Mouse (Mus musculus) midbrain, embryonic 12.5 days (tissue): Measurements from ENCODE around the gene Ccdc14. TPM values are rescaled to one million over a fixed set of nuclear protein-coding genes. Genes with fewer than 3 reads are reported as not detected.
A peak's percentile ranks its signal among the peaks of the same experiment; 100 is the strongest.
"Not testable (repeated sequence)": the region's sequence is repeated elsewhere in the genome, so short reads cannot be mapped to it uniquely, and the experiment has no call there.

Experiments
- ATAC-seq: fragments of 200-750 bp; cut with Nextera tagmentation; 2 replicates; pipeline ENCODE4 v1.8.0; 2017; ENCODE audit warnings: low read depth, moderate TSS enrichment, moderate library complexity; ENCODE audit not compliant: low FRiP score
- H3K27ac ChIP-seq: fragments of 300-500 bp; sonication (generic); replicated peaks from 2 replicates; pipeline ENCODE4 v1.5.1; 2016; ENCODE audit warnings: mild to moderate bottlenecking
- H3K27me3 ChIP-seq: fragments of 300-500 bp; sonication (generic); 2 replicates; pipeline ENCODE4 v1.6.1; 2016; ENCODE audit warnings: mild to moderate bottlenecking
- H3K36me3 ChIP-seq: fragments of 300-500 bp; sonication (generic); 2 replicates; pipeline ENCODE4 v1.6.1; 2016
- H3K4me1 ChIP-seq: fragments of 300-500 bp; sonication (generic); 2 replicates; pipeline ENCODE4 v1.6.1; 2016
- H3K4me2 ChIP-seq: fragments of 300-500 bp; sonication (generic); replicated peaks from 2 replicates; pipeline ENCODE4 v1.6.1; 2016; ENCODE audit warnings: mild to moderate bottlenecking, moderate library complexity
- H3K4me3 ChIP-seq: fragments of 300-500 bp; sonication (generic); 2 replicates; pipeline ENCODE4 v1.5.1; 2016; ENCODE audit warnings: mild to moderate bottlenecking
- H3K9ac ChIP-seq: fragments of 300-500 bp; sonication (generic); replicated peaks from 2 replicates; pipeline ENCODE4 v1.6.1; 2016; ENCODE audit warnings: mild to moderate bottlenecking, moderate library complexity
- H3K9me3 ChIP-seq: fragments of 300-500 bp; sonication (generic); 2 replicates; pipeline ENCODE4 v1.6.1; 2016; ENCODE audit warnings: mild to moderate bottlenecking
- WGBS: fragments of 180-500 bp; shearing (Covaris S2); methylation state at CpG from one replicate; pipeline ENCODE4 v1.1.7; 2016; 5-methylcytosine and 5-hydroxymethylcytosine counted together
- polyA plus RNA-seq: library from polyadenylated mRNA; unstranded; fragments of >200 nt; fragmentation: Nextera tagmentation; extraction: Ambion mirVana; gene quantifications from 2 replicates; pipeline ENCODE4 v1.2.1, GENCODE M21; 2016

Gene Ccdc14
- 8.9 and 10.1 TPM in 2 replicates for polyA plus RNA-seq

DNA sequence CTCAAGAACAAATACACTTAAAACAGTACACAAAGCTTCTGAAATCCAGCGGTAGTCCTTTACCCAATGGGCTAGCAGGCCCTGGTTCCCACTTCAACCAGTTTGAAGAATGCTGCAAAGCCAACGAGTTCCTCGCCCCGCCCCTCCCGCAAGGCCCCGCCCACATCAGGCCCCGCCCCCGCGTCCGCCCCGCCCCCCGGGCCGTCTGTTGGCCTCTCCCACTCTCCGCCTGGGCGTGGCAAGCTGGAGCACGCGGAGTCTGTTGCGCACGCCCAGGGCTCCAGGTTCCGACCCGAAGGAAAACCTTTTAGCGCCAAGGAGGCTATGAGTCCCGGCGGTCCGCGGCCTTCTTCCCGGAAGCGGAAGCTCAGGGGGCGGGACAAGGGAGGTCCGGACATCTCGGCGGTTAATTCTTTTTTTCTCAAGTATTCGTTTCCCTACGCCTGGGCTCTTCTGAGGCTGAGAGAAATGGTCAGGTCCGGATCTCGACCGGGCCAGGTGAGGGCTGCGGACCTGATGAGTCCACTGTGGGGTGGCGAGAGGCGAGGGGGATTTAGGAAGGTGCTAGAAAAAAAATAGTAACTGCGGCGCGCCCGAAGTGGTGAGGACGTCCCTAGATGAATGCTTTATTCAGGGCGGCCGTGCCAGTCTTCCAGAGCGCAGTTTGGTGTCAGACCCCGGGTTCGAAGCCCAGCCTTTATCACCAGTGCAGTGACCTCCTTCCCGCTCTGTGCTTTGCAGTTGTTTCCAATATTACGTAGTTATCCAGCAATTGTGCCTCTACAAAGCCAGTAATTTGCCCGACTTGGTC, at the start of gene Ccdc14:
Ccdc14 (plus strand) TSS at position 283 of the 811 bp plus-strand sequence.
- Histone ChIP-seq H3K9ac (peak within 1 kb of the TSS; percentile 63), H3K27me3 (no peaks in the 10 kb centered on the region), H3K4me2 (peak within 1 kb of the TSS; percentile 86), H3K27ac (peak within 1 kb of the TSS; percentile 69), H3K9me3 (no peaks in the 10 kb centered on the region), H3K4me1 (peaks cover 13% of the 10 kb centered on the region), H3K36me3 (no peaks in the 10 kb centered on the region), H3K4me3 (peak within 1 kb of the TSS; percentile 67)
- peak; percentile 93 for ATAC-seq
- WGBS = under 1% methylated on average over 53 of the region's 53 CpGs

DNA sequence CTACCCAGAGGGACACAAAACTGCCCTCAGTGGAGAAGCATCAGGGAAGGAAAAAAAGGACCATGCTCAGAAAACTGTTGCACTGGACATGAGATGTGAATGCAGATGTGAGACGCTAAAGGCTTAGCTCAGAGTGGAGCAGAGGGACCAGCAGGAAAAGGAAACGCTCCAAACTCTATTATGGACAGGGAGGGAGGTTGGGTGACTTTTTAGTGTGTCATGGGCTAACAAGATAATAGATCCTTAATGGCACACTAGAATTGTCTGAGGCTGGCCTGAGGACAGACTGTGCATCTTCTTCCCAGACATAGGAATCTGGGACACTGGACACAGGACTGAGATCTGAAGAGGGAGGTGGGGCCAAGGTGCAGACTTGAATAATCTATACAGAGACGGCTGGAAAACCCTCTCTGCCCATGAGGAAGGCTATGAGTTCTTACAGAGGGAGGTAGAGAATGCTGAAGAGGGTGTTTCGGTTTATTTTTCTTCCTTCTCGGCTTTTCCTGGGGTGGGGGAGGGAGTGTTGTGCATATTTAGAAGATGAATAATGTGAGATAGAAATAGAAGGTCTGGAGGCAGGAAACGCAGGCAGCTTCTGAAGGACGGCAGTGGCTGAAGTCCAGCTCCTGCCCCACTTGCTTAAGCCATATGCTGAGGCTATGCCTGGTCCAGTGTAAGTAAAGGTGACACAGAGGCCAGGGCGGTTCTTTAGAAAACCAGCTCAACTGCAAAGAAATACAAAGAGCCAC, 46.7 kb upstream of the Ccdc14 start:
- H3K36me3 ChIP-seq = no peaks in the 10 kb centered on the region
- 80% methylated on average over 8 of the region's 8 CpGs for WGBS
- H3K9ac ChIP-seq = no peak overlapping the region
- no peaks in the 10 kb centered on the region for H3K27me3 ChIP-seq
- no peaks in the 10 kb centered on the region for H3K4me1 ChIP-seq
- no peak for ATAC-seq
- no peak overlapping the region for H3K27ac ChIP-seq
- H3K9me3 ChIP-seq = no peaks in the 10 kb centered on the region
- H3K4me2 ChIP-seq = no peak overlapping the region
- H3K4me3 ChIP-seq = no peak overlapping the region

DNA sequence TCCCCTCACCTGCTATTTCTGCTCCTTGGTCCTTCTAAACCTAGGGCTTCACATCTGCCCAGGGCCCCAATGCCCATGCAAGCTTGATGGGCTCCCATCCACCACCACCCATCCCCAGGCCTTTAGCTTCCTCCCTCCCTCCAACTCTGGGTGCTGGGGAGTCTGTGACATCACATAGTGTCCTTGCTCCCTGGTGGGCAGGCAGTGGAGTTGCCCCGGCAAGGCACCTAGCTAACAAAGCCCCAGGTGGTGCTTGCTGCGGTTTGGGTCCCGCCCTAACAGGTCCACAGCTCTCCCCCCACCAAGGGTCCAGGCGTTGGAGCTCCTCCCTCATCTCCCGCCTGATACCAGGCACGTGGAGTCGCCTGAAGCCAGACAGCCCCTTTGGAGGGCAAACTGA, 40.8 kb upstream of the Ccdc14 start, which contains the start of gene Ropn1:
Ropn1 (plus strand) TSS at position 301 of the 400 bp plus-strand sequence.
- peaks cover 2% of the 10 kb centered on the region; the same call in 1 of the 2 replicates for H3K27me3 ChIP-seq
- ATAC-seq = no peak

DNA sequence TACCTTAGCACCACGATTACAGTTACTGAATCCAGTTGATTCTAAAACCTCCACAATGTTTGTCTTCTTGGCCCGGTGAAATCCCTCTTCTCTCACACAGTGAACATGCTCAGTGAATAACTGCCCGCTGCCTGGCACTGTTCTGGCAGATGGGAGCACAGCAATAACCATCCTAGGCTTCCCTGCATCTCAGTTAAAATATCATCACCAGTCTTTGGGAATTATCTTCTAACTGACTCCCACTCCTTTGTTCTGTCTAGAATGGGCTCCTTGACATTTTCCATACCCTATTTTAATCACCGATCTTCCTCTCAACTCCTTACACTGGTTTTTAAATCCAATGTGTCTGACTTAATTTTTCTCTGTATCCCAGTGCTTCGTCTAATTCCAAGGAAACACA, 37.4 kb upstream of the Ccdc14 start:
- Histone ChIP-seq H3K9ac (no peak overlapping the region), H3K4me2 (no peak overlapping the region), H3K9me3 (no peaks in the 10 kb centered on the region), H3K27ac (no peak overlapping the region), H3K4me1 (0 out of 2 replicates have a peak, but pooled peaks cover 2% of the 10 kb centered on the region), H3K27me3 (peaks cover 2% of the 10 kb centered on the region; the same call in 1 of the 2 replicates), H3K4me3 (no peak overlapping the region), H3K36me3 (no peaks in the 10 kb centered on the region)
- WGBS = 91% methylated on average over 5 of the region's 5 CpGs
- no peak for ATAC-seq

More for the DNA sequence above, 40.8 kb upstream of the Ccdc14 start, which contains the start of gene Ropn1:
- no peaks in the 10 kb centered on the region for H3K4me1 ChIP-seq
- 63% methylated on average over 7 of the region's 7 CpGs for WGBS
- no peaks in the 10 kb centered on the region for H3K9me3 ChIP-seq
- H3K4me3 ChIP-seq = no peak within 1 kb of the TSS
- no peak within 1 kb of the TSS for H3K27ac ChIP-seq
- no peak within 1 kb of the TSS for H3K9ac ChIP-seq
- H3K36me3 ChIP-seq = no peaks in the 10 kb centered on the region
- H3K4me2 ChIP-seq = no peak within 1 kb of the TSS

DNA sequence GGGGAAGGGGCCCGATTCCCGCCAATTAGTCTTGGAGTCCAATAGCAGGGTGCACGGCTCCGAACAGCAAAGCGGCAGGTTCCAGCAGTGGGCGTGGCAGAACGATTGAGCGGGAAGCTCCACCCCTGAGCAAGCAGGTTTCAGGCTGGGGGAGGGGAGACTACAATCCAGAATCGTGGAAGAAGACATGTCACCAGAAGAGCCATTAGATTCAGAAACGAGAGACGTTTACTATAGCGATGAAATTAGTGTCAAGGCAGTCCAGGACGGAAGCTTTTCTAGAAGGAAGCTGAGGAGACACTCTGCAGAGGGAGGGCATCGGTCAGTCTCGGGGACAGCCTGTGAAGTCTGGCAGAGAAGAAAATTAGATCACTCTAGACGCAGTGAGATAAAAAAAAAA, 32.9 kb upstream of the Ccdc14 start:
- H3K9me3 ChIP-seq, H3K9ac ChIP-seq, ATAC-seq, H3K36me3 ChIP-seq, H3K27ac ChIP-seq, H3K4me1 ChIP-seq: not testable (repeated sequence)
- Histone ChIP-seq H3K27me3 (peaks cover 11% of the 10 kb centered on the region), H3K4me3 (peak overlapping the region; percentile 31), H3K4me2 (peak overlapping the region; percentile 54)
- WGBS = 7% methylated on average over 16 of the region's 16 CpGs

DNA sequence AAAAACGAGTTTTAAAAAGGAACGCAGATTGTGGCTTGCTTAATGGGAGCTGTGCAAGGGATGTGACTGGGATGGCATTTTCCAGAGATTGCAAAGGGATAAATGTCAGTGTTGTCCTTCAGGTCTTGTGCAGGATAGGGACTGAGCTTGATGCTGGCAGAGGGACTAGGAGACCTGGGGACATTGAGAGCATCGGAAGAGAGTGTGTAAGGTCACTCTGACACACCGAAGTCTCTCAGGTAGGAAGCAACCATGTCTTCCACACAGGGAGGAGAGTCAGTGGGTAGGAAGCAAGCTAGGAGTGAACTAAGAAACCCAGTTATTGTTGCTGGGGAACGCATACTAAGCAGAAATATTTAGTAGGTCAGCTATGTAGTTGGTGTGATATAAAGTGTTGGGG, 32.4 kb upstream of the Ccdc14 start:
- Histone ChIP-seq H3K4me1 (peaks cover 9% of the 10 kb centered on the region; the same call in 1 of the 2 replicates), H3K36me3 (no peaks in the 10 kb centered on the region), H3K27me3 (peaks cover 11% of the 10 kb centered on the region), H3K4me3 (peak overlapping the region; percentile 31; the same call in 1 of the 2 replicates), H3K9me3 (no peaks in the 10 kb centered on the region), H3K27ac (no peak overlapping the region), H3K4me2 (peak overlapping the region; percentile 54), H3K9ac (no peak overlapping the region)
- 30% methylated on average over 5 of the region's 5 CpGs for WGBS
- no peak for ATAC-seq

DNA sequence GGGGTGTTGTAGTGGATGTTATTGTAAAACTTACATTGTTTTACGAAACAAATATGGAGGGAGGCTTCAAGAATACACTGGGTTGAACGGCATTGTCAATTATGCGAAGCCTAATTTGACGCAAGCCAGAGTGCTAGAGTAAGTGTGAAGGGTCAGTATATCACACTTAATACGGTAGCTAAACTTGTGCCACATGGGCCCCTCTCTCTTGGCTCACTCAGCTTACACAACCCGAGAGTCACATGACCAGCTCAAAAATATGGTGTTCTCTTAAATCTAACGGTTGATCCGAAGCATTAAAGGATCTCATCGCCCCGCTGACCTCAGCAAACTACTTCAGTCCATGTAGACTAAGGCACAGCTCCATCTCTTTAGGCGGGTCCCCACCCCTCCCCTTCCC, 32.0 kb upstream of the Ccdc14 start:
- H3K9me3 ChIP-seq = no peaks in the 10 kb centered on the region
- peak overlapping the region; percentile 54 for H3K4me2 ChIP-seq
- H3K4me1 ChIP-seq = peaks cover 9% of the 10 kb centered on the region; the same call in 1 of the 2 replicates
- no peaks in the 10 kb centered on the region for H3K36me3 ChIP-seq
- peaks cover 11% of the 10 kb centered on the region for H3K27me3 ChIP-seq
- no peak overlapping the region for H3K9ac ChIP-seq
- no peak; the same call in 1 of the 2 replicates for ATAC-seq
- 42% methylated on average over 11 of the region's 11 CpGs for WGBS
- H3K4me3 ChIP-seq = no peak overlapping the region
- no peak overlapping the region for H3K27ac ChIP-seq

DNA sequence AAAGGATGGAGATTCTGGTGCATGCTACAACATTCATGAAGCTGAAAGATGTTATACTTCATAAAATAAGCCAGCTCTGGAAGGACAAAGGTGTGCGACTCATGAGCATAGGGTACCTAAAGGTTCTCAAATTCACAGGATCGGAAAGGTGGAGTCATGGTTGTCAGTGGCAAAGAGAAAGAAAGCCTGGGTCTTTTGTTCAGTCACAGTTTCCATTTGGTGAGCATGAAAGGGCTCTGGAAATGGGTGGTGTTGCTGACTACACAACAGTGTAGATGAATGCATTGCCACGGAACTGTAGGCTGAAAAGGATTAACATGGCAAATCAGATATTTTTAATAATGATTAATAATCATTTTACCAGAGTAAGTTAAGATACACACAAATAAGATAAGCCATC, 25.9 kb upstream of the Ccdc14 start:
- 0 out of 2 replicates have a peak, but pooled peaks cover 4% of the 10 kb centered on the region for H3K4me1 ChIP-seq
- H3K27me3 ChIP-seq = peaks cover 46% of the 10 kb centered on the region
- no peak overlapping the region for H3K27ac ChIP-seq
- no peak overlapping the region for H3K4me2 ChIP-seq
- H3K4me3 ChIP-seq = no peak overlapping the region
- WGBS = 68% methylated on average over 3 of the region's 3 CpGs
- ATAC-seq = no peak
- no peaks in the 10 kb centered on the region for H3K36me3 ChIP-seq
- no peaks in the 10 kb centered on the region for H3K9me3 ChIP-seq
- H3K9ac ChIP-seq = no peak overlapping the region

DNA sequence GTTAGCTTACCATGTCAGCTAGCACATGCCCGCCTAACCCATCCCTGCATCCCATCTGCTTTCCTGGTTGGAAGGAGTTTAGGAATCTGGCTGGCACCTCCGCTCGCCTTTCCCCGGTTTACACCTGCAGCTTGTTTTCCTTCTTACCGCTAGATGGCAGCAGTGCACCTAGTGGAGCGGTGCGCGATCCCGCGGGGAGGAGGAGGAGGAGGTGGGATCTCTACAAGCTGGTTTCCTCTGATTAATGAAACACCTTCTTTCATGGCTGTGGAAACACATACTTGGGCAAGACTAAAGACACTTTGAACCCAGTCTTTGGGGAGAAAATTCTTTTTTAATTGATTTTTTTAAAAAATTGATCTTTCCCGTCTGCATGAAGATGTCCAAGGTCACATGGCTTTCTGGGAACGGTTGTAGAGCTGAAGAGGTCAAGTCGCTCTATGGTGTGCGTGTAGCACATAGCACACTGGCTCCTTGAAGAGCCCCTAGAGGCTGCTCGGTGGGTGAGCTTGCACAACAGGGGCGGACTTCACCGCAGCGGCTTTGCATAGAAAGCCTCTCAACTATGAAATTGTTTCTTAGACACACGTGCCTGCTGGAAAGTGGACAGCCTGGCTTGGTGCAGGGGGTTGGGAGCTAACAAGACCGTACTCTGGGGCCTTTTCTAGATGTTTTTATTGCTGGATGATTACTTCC, 23.2 kb upstream of the Ccdc14 start:
- Histone ChIP-seq H3K4me2 (peak overlapping the region; percentile 33), H3K27ac (no peak overlapping the region), H3K9ac (no peak overlapping the region), H3K27me3 (peaks cover 54% of the 10 kb centered on the region), H3K9me3 (no peaks in the 10 kb centered on the region), H3K36me3 (no peaks in the 10 kb centered on the region), H3K4me1 (peaks cover 7% of the 10 kb centered on the region; the same call in 1 of the 2 replicates), H3K4me3 (peak overlapping the region; percentile 0; the same call in 1 of the 2 replicates)
- WGBS = 5% methylated on average over 20 of the region's 20 CpGs
- peak; percentile 52; the same call in 1 of the 2 replicates for ATAC-seq

DNA sequence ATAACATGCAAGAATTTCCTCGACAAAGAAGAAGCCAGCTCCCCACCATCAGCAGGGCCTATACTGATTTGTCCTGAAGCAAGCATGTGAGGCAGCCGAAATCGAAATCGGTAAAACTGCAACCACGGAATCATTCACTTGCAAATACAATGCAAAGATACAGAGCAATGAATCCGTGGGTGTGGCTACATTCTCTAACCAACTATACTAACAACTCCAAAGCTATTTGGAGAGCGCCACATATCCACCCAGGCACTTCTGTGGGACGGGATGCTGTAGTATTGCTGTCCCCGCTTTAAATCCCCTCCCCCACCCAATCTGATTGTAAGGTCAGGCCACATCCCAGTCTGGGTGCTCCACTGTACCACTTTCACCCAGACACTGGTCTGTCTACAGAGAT, 22.1 kb upstream of the Ccdc14 start:
- H3K9me3 ChIP-seq = no peaks in the 10 kb centered on the region
- 73% methylated on average over 9 of the region's 9 CpGs for WGBS
- no peaks in the 10 kb centered on the region for H3K36me3 ChIP-seq
- H3K4me2 ChIP-seq = no peak overlapping the region
- peaks cover 51% of the 10 kb centered on the region for H3K27me3 ChIP-seq
- no peak overlapping the region for H3K9ac ChIP-seq
- H3K27ac ChIP-seq = no peak overlapping the region
- H3K4me3 ChIP-seq = no peak overlapping the region
- no peak for ATAC-seq
- H3K4me1 ChIP-seq = peaks cover 10% of the 10 kb centered on the region; the same call in 1 of the 2 replicates

DNA sequence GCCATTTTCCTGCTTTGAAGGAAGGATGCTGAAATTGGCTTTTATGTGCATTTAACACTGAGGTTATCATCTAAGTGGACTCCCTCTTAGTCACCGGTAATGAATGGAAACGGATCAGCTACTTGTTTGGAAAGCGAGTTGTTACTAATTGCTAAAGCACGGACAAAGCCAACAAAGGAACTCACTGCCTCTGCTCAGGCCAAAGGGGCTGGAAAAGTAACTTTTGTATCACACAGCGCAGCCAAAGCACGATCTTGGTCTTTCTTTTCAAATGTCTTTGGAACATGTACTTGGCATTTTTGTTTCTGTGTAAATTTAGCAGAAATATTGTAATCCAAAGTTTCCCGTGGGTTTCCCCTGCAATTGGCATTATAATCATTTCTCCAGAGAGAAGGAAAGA, 18.4 kb upstream of the Ccdc14 start:
- no peak for ATAC-seq
- Histone ChIP-seq H3K36me3 (no peaks in the 10 kb centered on the region), H3K9ac (no peak overlapping the region), H3K4me1 (peaks cover 10% of the 10 kb centered on the region; the same call in 1 of the 2 replicates), H3K27ac (no peak overlapping the region), H3K27me3 (peaks cover 37% of the 10 kb centered on the region), H3K4me2 (no peak overlapping the region), H3K4me3 (no peak overlapping the region), H3K9me3 (no peaks in the 10 kb centered on the region)
- 53% methylated on average over 7 of the region's 7 CpGs for WGBS
